Mouse (Mus musculus): Measurements from ENCODE around the gene Ube3c. TPM values are rescaled to one million over a fixed set of nuclear protein-coding genes. Genes with fewer than 3 reads are reported as not detected.

Ube3c gene
- total RNA-seq, 2 experiments from 2014 or later = 86.7 to 90.6 TPM

DNA sequence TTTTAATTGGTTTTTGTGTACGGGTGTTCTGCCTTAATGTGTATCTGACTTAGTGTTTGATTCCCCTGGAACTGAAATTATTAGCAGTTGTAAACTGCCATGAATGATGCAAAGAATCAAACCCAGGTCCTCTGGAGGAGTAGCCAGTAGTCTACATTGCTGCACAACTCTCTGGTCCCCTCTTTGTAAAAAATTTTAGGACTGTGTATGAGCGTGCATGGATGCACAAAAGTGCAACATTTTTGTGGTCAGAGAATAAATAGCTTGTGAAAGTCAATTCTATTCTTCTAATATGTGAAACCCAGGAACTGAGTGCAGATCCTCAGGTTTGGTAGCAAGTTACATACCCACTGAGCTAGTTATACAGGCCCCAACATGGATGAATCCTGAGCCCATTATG, 96.3 kb downstream of the Ube3c start:
- no peak for DNase-seq (ENCODE audit: low spot score in 2 of 2)

DNA sequence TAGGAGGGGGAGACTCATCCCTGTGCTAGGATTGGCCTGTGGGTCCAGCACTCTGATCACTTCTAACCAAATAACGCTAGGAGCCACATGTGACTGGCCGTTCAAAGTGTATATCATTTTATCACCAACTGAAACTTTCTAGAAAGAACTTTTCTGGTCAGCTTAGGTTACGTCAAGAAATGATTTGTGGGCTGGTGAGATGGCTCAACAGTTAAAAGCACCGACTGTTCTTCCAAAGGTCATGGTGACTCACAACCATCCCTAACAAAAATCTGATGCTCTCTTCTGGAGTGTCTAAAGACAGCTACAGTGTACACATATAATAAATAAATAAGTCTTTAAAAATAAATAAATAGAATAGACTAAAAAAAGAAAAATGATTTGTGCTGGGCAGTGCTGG, 103.5 kb downstream of the Ube3c start:
- no peak for DNase-seq (ENCODE audit: low spot score in 2 of 2)

DNA sequence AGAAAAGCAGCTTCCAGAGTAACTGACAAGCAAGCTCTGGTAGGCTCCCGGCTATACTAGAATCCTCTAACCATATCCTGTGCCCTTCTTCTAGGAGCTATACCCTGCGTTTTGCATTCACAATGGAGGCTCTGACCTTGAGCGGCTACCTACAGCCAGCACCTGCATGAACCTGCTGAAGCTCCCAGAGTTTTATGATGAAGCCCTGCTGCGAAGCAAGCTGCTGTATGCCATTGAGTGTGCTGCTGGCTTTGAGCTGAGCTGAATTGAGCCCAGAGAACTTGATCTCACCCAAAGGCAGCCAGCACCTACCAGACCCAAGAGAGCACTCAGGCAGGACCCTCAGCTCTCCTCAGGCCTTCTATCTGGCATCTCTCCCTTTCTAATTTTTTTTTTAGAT, 105.3 kb downstream of the Ube3c start:
- no peak for DNase-seq (ENCODE audit: low spot score in 2 of 2)

DNA sequence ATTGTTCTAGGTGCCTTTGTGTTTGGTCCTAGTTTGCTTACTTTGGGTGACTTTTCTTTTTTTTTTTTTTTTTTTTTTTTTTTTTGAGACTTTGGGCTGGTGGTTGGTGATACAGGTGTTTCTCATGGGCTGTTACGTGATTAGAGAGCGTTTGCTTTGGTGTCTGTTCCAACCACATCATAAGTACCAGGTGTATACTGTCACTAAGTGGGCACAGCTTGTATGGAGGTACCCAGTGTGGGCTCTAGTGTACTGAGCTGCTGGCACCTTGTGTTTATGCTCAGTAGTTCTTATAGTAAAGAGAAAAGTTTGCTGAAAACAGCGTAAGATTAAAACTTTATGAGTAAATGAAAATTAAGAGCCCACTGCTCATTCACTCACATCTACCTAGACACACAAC, 107.4 kb downstream of the Ube3c start:
- no peak for DNase-seq (ENCODE audit: low spot score in 2 of 2)

DNA sequence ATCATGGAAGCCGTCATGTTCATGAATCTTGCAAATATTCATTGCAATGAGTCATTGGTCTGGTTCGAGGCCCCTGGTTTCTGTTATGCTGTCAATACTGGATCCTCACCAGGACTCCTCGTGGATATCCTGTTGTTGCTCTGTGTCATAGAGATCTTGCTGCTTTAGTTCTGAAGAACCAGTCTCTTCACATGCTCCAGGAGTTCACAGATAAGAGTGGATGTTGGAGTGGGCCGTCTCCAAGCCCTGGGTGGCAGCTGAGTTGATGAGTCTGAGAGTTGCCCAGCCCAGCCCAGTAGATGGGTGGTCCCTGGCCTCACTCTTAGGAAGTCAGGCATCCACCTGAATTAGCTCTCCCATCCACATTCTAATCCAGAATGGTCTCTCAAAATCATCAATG, 116.0 kb downstream of the Ube3c start:
- DNase-seq (ENCODE audit: low spot score in 2 of 2) = no peak

DNA sequence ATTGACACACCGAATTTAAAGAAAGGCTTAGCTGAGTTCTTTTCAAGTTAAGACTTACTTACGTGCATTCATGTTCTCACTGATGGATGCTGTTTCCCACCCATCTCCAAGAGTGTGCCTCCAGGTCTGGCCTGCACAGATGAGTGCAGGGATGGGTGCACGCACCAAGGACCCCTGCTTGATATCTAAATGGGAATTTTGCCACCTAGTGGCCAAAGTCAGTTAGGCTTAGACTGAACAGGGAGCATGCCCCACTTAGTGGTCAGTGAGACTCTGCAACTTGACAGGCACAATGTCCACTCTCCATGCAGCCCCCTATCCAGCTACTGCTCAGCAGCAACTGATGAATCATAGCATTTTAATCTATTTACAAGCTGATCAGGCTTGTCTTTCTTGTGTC, 118.6 kb downstream of the Ube3c start:
- peak; percentile 16 to 35 for DNase-seq (ENCODE audit: low spot score in 2 of 2)

DNA sequence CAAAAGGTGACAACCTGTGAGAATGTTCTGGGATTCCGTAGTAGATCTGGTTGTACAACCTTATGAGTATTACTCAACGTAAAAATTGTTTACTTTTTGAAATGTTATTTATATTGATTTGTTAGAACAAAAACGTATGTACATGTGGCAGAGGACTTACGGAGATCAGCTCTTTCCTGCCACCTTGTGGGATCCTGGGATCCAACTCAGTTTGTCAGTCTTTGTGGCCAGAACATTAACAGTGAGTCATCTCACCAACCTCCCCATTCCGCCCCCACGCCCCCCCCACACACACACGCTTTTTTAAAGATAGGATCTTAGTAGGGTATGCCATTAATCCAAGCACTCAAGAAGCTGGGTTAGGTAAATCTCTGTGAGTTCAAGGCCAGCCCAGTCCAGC, 119.3 kb downstream of the Ube3c start:
- no peak for DNase-seq (ENCODE audit: low spot score in 2 of 2)

DNA sequence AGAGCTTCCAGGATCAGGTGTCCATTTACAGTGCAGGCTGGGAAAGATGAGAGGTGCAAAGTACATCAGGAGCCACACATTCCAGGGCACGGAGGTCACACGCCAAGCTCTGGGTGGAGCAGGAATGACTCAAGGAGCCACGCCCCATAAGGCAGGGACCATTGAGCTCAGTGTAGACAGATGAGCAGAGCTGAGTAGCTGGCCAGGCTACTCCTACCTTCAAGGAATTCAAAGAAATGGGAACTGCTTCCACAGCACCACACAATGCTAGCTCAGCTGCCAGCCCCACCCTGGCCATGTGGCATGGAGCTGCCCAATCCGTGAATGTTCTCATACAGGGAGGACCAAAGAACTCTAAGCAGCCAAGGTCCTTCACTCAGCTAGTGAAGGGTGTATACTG, 129.5 kb downstream of the Ube3c start:
- DNase-seq (ENCODE audit: low spot score in 2 of 2) = no peak

DNA sequence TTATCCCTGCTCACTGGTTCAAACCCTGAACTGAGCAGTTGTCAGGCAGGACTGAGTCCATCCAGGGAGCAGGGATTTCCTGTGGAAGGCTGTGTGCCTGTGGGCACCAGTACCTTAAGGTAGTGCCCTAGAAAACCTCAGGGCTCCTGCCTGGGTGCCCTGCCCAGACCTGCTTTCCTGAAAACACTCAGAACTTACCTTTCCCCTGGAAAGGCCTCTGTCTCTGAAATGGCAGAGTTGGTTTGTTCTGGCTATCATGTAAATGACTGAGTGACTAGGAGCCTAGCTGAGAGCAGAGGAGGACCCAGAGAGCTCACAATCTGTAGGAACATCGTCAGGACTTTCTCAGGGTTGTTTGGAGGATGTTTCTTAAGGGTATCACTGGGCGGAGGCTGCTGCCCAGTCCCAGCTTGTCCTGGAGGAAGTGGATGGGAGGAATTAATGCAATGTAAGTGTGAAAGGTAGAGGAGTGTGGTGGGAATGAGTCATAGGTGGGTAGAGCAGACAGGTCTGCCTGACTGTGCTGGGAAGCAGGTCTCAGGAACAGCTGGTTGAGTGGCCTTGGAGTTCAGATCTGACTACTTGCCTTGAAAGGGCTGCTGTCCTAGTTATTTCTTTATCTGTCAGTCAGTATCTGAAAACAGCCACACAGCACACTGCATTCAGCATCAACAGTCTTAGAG, 130.6 kb downstream of the Ube3c start:
- no peak for DNase-seq (ENCODE audit: low spot score in 2 of 2)

DNA sequence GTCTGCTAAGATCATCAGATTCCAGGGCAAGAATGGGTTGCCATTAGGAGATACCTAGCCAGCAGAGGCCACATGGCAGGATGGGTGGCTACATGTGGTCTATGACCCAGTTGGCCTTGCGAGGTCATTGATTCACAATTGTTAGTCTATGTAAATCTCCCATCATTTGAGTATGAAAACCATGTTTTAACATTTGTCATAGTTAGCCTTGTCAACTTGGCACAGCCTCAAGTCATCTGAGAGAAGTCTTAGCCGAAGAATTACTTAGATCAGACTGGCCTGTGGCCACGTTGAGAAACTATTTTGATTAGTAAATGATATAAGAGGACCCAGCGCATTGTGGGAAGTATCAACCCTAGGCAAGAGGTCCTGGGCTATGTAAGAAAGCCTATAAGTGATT, 138.2 kb downstream of the Ube3c start:
- DNase-seq (ENCODE audit: low spot score in 2 of 2) = no peak

DNA sequence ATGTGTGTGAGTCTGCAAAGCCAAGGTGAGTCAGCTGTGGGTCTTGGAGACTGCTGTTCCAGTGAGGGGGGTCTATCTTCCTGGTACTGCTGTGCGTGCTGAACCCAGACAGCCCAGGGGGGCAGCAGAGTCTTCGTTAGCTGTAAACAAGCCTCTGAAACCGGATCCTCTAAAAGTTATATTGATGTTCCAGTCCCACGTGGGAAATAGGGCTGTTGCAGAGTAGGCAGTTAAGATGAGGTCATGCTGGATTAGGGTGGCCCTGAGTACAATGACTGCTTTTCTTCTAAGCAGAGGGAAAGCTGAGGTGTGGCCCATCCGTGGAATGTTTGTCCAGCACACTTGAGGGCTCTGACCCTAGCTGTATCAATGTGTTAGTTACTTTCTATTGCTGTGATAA, 139.2 kb downstream of the Ube3c start:
- DNase-seq (ENCODE audit: low spot score in 2 of 2) = no peak

DNA sequence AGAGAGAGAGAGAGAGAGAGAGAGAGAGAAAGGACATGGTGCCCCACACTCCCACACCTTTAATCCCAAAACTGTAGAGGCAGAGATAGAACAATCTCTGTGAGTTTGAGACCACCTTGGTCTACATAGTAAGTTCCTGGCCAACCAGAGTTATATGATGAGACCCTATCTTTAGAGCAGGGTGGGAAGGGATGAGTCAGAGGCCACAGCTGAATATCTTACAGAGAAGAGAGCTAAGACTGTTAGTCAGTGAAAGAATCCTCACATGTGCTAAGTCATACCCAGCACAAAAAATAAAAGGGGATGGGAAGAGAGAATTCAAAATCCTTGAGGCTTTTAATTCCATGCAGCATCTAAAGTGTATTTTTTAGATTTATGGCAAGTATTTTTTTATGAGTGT, 142.6 kb downstream of the Ube3c start:
- no peak for DNase-seq (ENCODE audit: low spot score in 2 of 2)

DNA sequence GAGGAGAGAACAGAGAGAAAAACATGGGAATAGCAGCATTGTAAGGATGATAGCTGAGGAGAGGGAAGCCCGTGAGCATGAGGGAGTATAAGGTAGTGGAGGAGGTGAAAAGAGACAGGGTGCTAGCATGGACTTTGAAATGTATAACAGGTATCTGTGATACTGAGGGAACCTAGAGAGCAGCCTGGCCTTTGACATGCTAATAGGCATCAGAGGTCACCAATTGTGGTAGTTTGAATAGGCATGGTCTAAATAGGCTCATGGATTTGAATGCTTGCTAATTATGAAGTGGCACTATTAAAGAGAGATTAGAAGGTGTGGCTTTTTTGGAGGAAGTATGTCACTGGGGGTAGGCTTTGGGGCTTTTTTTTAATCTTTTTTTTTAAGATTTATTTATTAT, 143.9 kb downstream of the Ube3c start:
- DNase-seq (ENCODE audit: low spot score in 2 of 2) = no peak

DNA sequence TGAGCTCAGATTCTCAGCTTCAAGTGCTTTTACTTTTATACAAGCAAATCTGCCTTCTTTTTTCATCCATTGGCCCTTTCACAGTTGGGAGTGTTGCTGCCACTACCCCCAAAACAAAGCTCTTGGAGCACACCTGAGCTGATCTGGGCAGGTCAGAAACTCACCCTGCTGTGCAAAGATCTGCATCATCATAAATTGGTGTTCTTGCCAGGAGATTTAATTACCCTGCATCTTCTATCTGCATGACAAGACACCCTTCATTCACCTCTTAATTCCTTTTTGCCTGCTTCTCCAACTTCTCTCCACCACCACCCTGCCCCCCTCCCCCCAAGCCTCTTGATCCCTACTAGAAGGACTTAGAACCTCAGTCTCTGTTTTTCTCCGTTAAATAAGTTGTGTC, 152.1 kb downstream of the Ube3c start:
- no peak for DNase-seq (ENCODE audit: low spot score in 2 of 2)

DNA sequence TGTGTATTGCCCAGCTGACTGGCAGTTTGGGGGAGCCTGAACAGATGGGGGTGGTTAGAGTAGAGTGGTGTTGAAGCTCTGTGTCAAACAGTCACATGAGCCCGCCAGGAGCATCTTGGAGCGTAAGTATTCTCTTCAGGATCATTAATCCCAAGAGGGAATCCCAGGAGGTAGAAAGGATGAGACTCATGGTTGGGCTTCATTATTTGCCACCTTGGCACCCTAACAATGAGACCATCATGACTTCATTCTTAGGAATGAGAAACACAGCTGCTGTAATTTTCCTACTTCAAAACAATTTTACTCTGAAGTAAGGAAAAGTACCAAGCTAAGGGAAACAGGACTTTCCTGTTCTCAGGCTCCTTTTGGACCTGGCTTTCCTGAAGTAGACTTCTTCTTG, 156.3 kb downstream of the Ube3c start:
- DNase-seq (ENCODE audit: low spot score in 2 of 2) = no peak

Other genes starting within 250 kb of the Ube3c start
- 10 to 100 TPM; 34.1 to 39.2 TPM for gene Lmbr1, start 190.9 kb upstream of the Ube3c start, total RNA-seq (2021)
- gene Nom1, start 134.6 kb upstream of the Ube3c start, total RNA-seq (2021) = 10 to 100 TPM; 22.2 to 22.7 TPM
- not detected for gene Mnx1, start 90.8 kb upstream of the Ube3c start, total RNA-seq (2021)
- gene Dnajb6, start 166.4 kb downstream of the Ube3c start, total RNA-seq (2021) = 100 to 1,000 TPM; 172 to 180 TPM
- gene Gm5129, start 166.7 kb downstream of the Ube3c start, total RNA-seq (2021) = not detected

All from layer of hippocampus, postnatal 10 days (tissue).